Mouse (Mus musculus): ENCODE data around the gene Sept9. TPM values are rescaled to one million over a fixed set of nuclear protein-coding genes. Genes with fewer than 3 reads are reported as not detected.

Gene Sept9
- total and polyA plus RNA-seq, 2 experiments from 2014 or later: 112 TPM

DNA sequence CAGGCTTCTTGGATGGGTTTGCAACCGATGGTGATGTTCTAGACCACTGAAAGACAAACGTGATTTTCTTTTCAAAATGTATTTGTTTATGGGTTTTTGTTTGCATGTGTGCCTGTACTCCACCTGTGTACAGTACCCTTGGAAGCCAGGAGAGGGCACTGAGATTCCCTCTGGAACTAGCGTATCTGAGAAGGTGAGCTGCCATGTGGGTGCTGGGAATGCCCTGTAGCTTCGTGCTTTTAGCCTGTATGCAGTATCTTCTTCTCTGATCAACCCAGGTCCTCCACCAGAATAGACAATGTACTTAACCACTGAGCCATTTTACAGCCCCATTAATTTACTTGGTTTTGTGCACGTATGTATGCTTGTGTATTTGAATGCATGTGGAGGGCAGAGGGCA, 15.6 kb upstream of the Sept9 start:
- DNase-seq (no peak), ATAC-seq (no peak)
- TF ChIP-seq CTCF (IDR thresholded peaks at IDR 0.05; ENCODE audit: low read depth): peak; percentile 20; the same call in 1 of the 2 replicates
- Histone ChIP-seq H3K4me3 (ENCODE audit: low read depth, low read length) (no peak overlapping the region), H3K4me1 (ENCODE audit: insufficient read depth) (no peaks in the 10 kb centered on the region), H3K9me3 (ENCODE audit: low read length) (peaks cover 8% of the 10 kb centered on the region), H3K4me2 (ENCODE audit: low read depth) (no peak overlapping the region), H3K27me3 (ENCODE audit: insufficient read depth, low read length) (no peaks in the 10 kb centered on the region), H3K27ac (ENCODE audit: low read depth, low read length) (no peak overlapping the region), H3K9ac (no peak overlapping the region), H3K36me3 (ENCODE audit: insufficient read depth) (no peaks in the 10 kb centered on the region)
- 84% methylated on average over 5 of the region's 5 CpGs for WGBS

GRCm38 (mm10) chr11:117185076-117185933, 14.2 kb upstream of the Sept9 start:
- Histone ChIP-seq H3K4me2 (ENCODE audit: low read depth) (no peak overlapping the region), H3K27ac (ENCODE audit: low read depth, low read length) (no peak overlapping the region), H3K9ac (no peak overlapping the region), H3K4me3 (ENCODE audit: low read depth, low read length) (no peak overlapping the region), H3K9me3 (ENCODE audit: low read length) (peaks cover 8% of the 10 kb centered on the region), H3K27me3 (ENCODE audit: insufficient read depth, low read length) (no peaks in the 10 kb centered on the region), H3K4me1 (ENCODE audit: insufficient read depth) (no peaks in the 10 kb centered on the region), H3K36me3 (ENCODE audit: insufficient read depth) (no peaks in the 10 kb centered on the region)
- ATAC-seq: no peak
- no peak for TF ChIP-seq CTCF (IDR thresholded peaks at IDR 0.05; ENCODE audit: low read depth)
- no peak for DNase-seq
- WGBS: 59% methylated on average over 21 of the region's 21 CpGs

GRCm38 (mm10) chr11:117191524-117191923, 7.9 kb upstream of the Sept9 start:
- Histone ChIP-seq H3K4me3 (ENCODE audit: low read depth, low read length) (no peak overlapping the region), H3K4me1 (ENCODE audit: insufficient read depth) (no peaks in the 10 kb centered on the region), H3K9me3 (ENCODE audit: low read length) (no peaks in the 10 kb centered on the region), H3K27me3 (ENCODE audit: insufficient read depth, low read length) (no peaks in the 10 kb centered on the region), H3K36me3 (ENCODE audit: insufficient read depth) (no peaks in the 10 kb centered on the region), H3K4me2 (ENCODE audit: low read depth) (no peak overlapping the region), H3K27ac (ENCODE audit: low read depth, low read length) (no peak overlapping the region), H3K9ac (no peak overlapping the region)
- DNase-seq: no peak
- no peak for ATAC-seq
- no peak for TF ChIP-seq CTCF (IDR thresholded peaks at IDR 0.05; ENCODE audit: low read depth)
- WGBS: 81% methylated on average over 5 of the region's 5 CpGs

- DNase-seq (no peak), ATAC-seq (no peak)
- Histone ChIP-seq H3K9me3 (ENCODE audit: low read length) (no peaks in the 10 kb centered on the region), H3K4me3 (ENCODE audit: low read depth, low read length) (no peak overlapping the region), H3K36me3 (ENCODE audit: insufficient read depth) (no peaks in the 10 kb centered on the region), H3K4me2 (ENCODE audit: low read depth) (no peak overlapping the region), H3K27me3 (ENCODE audit: insufficient read depth, low read length) (peaks cover 15% of the 10 kb centered on the region), H3K9ac (no peak overlapping the region), H3K4me1 (ENCODE audit: insufficient read depth) (peaks cover 1% of the 10 kb centered on the region), H3K27ac (ENCODE audit: low read depth, low read length) (no peak overlapping the region)
- 77% methylated on average over 11 of the region's 11 CpGs for WGBS
- TF ChIP-seq CTCF (IDR thresholded peaks at IDR 0.05; ENCODE audit: low read depth): no peak
Measured at GRCm38 (mm10) chr11:117194475-117194937, 5.0 kb upstream of the Sept9 start.

- H3K27ac ChIP-seq (ENCODE audit: low read depth, low read length): no peak overlapping the region
- H3K4me3 ChIP-seq (ENCODE audit: low read depth, low read length): no peak overlapping the region
- no peaks in the 10 kb centered on the region for H3K9me3 ChIP-seq (ENCODE audit: low read length)
- H3K27me3 ChIP-seq (ENCODE audit: insufficient read depth, low read length): peaks cover 17% of the 10 kb centered on the region
- H3K9ac ChIP-seq: no peak overlapping the region
- no peaks in the 10 kb centered on the region for H3K36me3 ChIP-seq (ENCODE audit: insufficient read depth)
- TF ChIP-seq CTCF (IDR thresholded peaks at IDR 0.05; ENCODE audit: low read depth): no peak
- H3K4me2 ChIP-seq (ENCODE audit: low read depth): no peak overlapping the region
- ATAC-seq (no peak), DNase-seq (no peak)
- peaks cover 5% of the 10 kb centered on the region for H3K4me1 ChIP-seq (ENCODE audit: insufficient read depth)
- 89% methylated on average over 6 of the region's 6 CpGs for WGBS
Measured at GRCm38 (mm10) chr11:117195616-117196015, 3.8 kb upstream of the Sept9 start.

- Histone ChIP-seq H3K27ac (ENCODE audit: low read depth, low read length) (no peak overlapping the region), H3K4me3 (ENCODE audit: low read depth, low read length) (no peak overlapping the region), H3K27me3 (ENCODE audit: insufficient read depth, low read length) (peaks cover 20% of the 10 kb centered on the region), H3K9ac (no peak overlapping the region), H3K9me3 (ENCODE audit: low read length) (no peaks in the 10 kb centered on the region), H3K4me1 (ENCODE audit: insufficient read depth) (peaks cover 5% of the 10 kb centered on the region), H3K4me2 (ENCODE audit: low read depth) (no peak overlapping the region), H3K36me3 (ENCODE audit: insufficient read depth) (no peaks in the 10 kb centered on the region)
- DNase-seq: no peak
- WGBS: 91% methylated on average over 7 of the region's 7 CpGs
- ATAC-seq: no peak
- no peak for TF ChIP-seq CTCF (IDR thresholded peaks at IDR 0.05; ENCODE audit: low read depth)
Measured at GRCm38 (mm10) chr11:117196681-117197080, 2.8 kb upstream of the Sept9 start.

DNA sequence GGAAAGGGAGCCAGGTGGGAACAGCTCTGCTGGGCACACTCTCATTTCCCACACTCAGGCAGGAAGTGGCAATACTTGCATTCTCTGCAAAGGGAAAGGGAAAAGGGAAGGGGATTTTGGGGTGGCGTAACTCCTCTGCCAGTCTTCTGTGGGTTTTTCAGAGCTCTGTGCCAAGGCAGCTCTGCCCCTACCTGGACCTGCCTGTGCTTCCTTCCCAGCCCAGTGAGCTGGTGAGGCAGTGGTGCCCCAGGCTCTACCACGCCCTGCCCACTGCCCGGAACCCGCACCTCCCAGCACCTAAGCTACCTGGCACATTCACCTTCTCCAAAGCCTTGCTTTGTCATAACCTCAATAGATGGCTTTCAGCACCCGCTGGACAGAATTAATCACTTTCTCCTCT, 1.3 kb upstream of the Sept9 start:
- DNase-seq (no peak), ATAC-seq (no peak)
- H3K4me1 ChIP-seq (ENCODE audit: insufficient read depth): peaks cover 5% of the 10 kb centered on the region
- H3K9me3 ChIP-seq (ENCODE audit: low read length): no peaks in the 10 kb centered on the region
- 81% methylated on average over 5 of the region's 5 CpGs for WGBS
- no peak overlapping the region for H3K4me3 ChIP-seq (ENCODE audit: low read depth, low read length)
- peaks cover 20% of the 10 kb centered on the region for H3K27me3 ChIP-seq (ENCODE audit: insufficient read depth, low read length)
- H3K27ac ChIP-seq (ENCODE audit: low read depth, low read length): no peak overlapping the region
- TF ChIP-seq CTCF (IDR thresholded peaks at IDR 0.05; ENCODE audit: low read depth): no peak
- H3K36me3 ChIP-seq (ENCODE audit: insufficient read depth): no peaks in the 10 kb centered on the region
- H3K9ac ChIP-seq: no peak overlapping the region
- no peak overlapping the region for H3K4me2 ChIP-seq (ENCODE audit: low read depth)
